Mouse (Mus musculus): Measurements from ENCODE around the gene Mest. TPM values are rescaled to one million over a fixed set of nuclear protein-coding genes. Genes with fewer than 3 reads are reported as not detected.

The Mest gene
- total RNA-seq, 2 experiments from 2014 or later, result not detected

DNA sequence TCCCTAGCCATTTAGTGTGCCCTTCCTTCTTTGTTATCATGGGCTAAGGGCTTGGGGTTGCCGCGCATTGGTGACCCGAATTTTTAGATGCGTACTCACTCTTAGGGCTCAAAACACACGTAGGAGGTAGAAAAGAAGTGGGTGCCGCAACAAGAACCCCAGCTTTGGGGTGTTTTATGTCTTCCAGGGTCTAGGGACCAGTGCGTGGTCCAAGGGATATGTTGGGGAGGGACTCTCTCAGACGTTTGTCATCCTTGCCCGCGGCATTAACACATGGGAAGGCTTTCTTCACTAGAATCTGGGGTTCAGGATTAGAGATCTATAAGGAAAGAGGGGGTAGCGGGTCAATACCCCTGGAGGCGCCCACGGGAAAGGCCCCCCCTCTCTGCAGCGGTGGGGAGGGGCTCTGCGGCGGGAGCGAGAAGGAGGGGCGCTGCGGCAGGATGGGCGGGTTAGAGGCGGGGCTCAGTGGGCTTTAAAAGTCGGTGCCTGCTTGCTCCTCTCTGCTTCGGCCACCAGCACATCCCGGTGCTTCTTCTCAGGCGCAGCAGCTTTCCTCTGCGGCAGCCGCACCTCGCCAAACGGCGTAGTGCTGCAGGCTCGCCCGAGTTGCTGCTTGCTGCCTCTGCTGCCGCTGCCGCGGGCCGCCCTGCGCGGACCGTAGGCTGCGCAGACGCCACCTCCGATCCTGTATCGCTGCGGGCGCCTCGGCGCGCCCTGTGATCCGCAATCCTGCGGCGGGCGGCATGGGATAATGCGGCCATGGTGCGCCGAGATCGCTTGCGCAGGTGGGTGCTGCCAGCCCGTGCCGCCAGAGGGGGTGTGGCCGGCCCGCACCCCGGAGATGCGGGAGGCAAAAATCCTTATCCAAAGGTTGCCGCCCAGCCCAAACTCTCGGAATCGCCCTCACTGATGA is 14.5 kb downstream of the Mest start:
- no peak for ATAC-seq (replicated peaks; ENCODE audit: low FRiP score, poor library complexity, severe bottlenecking)

DNA sequence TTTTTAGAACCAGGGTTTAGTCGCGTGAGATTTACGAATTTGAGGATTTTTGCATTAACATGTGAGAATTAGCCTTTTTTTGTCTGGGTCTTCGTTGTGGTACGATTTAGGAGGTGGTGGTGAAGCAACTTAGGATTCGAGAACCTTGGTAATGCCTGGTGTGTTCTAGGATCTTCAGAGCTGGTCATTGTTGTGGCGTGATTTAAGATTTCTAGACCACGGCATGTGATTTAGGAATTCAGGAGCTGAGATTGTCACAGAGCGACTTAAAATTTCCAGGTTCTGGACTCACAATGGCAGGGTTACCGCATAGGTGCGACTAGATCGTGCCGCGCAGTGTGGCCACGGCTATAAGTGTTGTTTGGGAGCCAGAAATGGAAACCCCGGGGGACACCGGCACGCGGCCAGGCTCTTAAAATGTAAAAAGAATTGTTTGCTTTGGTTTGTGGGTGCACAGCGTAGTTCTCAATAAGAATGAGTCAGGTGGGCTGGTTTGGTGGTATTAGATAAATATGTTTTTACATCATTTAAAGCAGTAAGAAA is 15.2 kb downstream of the Mest start:
- no peak for ATAC-seq (replicated peaks; ENCODE audit: low FRiP score, poor library complexity, severe bottlenecking)

DNA sequence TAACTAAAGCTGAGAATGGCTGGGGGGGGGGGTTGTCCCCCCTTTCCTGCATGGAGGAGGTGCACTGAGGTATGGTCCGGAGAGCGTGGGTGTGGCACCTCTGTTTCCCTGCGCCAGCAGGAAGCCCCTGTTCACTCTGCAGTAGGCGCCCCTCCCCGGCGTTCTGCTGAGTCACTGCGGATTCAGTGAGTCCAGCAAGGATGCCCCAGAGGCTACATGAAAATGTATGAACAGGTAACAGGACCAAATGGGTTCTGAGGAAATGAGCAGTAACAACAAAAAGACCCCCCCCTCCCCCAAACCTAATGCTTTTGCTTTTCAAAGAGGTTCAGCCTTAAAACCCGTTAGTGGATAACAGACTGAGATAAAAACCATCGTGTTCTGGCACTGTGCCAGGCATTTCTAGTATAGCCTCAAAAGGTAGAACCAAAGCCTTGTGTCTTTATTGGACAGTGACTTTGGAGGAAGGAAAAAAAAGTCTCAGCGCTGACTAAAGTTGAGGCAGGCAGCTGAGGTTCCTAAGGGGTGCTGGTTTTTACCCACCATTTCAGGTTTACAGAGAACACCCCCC is 15.9 kb downstream of the Mest start:
- no peak for ATAC-seq (replicated peaks; ENCODE audit: low FRiP score, poor library complexity, severe bottlenecking)

DNA sequence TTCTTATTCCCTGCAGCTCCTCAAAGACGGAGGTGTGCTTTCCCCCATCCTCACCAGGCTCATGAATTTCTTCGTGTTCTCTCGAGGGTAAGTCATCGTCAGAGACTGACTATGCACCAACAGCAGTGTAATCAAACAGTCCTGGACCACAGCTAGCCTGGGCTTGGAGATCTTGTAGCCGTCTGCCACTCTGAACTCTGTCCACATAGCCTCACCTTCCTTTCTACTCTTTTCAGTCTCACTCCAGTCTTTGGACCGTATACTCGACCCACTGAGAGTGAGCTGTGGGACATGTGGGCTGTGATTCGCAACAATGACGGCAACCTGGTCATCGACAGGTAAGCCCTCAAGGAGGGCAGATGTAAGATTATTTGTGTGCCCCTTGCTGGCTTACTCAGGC is 21.5 kb downstream of the Mest start:
- no peak for ATAC-seq (replicated peaks; ENCODE audit: low FRiP score, poor library complexity, severe bottlenecking)

DNA sequence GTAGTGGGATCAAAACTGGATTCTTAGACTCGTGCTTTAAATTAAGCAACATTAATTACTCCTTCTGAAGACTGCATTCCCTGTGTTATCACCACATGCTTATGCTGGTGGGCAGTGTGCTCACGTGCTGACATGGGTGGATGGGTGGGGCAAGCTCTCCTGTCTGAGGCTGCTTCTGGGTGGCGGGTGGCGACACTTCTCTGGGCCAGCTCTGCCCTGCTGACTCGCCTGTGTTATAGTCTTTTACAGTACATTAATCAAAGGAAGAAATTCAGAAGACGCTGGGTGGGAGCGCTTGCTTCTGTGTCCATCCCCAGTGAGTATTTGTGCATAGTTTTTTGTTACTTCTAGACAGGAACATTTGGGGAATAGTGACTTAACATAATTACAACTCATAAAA is 22.2 kb downstream of the Mest start:
- ATAC-seq (replicated peaks; ENCODE audit: low FRiP score, poor library complexity, severe bottlenecking), result no peak

DNA sequence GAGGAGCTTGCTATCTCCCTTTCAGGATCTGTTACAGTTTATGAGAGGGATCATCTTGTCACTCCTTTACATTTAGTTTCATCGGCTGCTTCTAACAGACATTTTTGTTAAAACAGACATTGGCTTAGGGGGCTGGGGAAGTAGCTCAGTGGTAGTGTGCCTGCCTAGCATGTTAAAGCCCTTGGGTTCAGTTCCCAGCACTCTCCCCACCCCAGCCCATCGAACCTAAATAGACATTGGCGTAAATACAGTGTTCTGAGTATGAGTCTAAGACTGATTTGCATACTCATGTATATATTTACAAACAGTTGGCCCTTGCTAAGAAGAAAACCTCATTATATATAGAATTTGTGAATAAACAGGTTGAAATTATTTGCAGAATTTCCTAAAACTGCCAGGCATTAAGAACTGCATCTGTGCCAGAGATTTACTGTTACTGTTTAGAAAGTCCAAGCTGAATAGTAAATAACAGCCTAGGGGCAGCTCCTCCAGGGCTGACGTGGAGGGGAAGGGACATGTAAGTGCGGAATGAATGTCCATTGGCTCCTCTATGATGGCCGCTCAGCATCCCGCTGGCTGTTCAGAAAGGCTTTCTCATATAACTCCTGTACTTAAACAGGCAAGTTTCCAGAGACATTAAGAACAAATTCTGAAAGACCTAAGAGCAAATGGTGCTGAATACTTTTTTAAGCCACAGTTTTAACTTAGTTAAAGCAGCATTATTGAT is 24.4 kb downstream of the Mest start:
- ATAC-seq (replicated peaks; ENCODE audit: low FRiP score, poor library complexity, severe bottlenecking), result no peak

DNA sequence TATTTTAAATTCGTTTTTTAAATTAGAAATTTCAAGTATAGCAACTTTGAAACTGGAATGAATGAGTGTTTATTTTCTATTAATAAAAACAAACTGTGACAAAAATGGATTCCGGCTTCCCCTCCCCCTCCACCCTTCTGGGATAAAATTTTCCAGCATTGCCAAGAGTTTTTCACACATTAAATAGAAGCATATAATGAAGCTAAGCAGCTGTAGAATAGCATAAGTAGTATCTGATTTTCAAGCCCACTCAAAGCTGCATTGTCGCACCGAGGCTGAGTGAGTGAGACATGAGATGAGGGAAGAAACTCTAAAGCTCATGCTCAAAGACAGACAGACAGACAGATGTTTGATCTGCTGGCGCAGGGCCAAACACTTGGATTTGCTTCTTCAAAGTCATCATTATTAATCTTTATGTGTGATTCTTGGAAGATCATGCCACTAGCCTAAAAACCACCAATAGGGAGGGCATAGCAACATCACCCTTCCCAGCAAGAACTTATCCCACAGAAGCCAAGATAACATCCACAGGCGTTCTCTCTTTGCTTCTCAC is 25.1 kb downstream of the Mest start:
- ATAC-seq (replicated peaks; ENCODE audit: low FRiP score, poor library complexity, severe bottlenecking), result no peak

DNA sequence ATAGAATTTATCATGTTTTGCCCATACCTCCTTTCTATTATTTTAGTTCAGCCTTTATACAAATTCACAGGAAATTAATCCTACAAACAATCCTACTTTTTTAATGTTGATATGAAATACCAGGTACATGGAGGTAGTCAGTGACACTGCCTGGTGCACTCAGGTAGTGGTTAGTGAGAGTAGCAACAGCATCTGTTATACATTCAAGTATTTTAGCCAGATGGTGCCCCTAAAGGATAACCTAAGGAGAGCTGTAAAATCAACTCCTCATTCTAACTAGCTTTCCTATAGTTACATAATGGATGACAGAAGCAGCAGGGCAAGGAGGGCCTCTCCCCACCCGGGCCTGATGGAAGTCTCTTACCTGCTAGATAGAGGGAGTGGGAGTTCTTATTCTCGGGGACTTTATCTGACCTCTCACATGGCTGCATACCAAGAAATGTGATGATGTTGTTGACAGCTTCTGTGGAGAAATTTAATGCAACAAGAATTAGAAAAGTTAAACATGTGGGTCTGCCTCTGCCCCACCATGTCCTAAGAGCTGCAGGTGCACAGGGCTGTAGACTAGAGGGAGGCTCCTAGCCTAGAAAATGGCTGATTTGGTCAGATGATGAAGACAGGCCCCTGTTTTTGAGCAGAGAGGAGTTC is 25.8 kb downstream of the Mest start:
- ATAC-seq (replicated peaks; ENCODE audit: low FRiP score, poor library complexity, severe bottlenecking), result no peak

DNA sequence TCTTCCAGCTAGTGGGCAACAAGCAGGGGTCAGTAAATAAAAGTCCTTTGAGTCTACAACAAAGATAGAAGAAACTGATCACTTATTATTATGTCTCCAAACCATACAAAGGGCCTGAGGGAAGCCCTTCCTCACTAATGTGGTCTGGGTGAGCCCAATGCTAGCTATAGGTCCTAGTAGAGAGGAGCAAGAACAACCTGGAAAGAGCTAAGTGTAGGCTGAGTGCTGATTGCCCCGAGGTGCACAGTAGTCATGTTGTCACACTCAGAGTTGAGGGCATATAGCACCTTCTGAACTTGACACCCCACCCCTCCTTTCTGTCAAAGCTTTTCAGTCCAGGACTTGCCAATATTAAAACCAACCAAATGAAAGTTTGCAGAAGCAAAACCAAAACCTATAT is 26.5 kb downstream of the Mest start:
- ATAC-seq (replicated peaks; ENCODE audit: low FRiP score, poor library complexity, severe bottlenecking), result no peak

DNA sequence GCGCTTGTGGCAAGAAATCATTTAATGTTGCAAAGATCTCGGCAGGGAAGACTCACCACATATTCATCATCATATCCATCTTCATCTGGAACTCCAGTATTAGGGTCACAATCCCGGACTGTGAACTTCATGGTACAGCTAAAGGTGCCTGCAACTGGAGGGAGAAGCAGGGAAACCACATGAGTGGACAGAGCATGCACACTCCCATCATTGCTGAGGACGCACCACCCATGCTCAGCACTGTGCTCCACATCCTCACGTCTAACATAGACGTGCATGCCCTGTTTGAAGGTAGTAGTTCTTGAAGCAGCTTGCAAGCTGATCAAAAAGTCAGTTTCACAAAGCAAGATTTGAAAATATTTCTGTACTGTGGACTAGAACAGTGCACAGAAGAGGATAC is 27.1 kb downstream of the Mest start:
- no peak for ATAC-seq (replicated peaks; ENCODE audit: low FRiP score, poor library complexity, severe bottlenecking)

DNA sequence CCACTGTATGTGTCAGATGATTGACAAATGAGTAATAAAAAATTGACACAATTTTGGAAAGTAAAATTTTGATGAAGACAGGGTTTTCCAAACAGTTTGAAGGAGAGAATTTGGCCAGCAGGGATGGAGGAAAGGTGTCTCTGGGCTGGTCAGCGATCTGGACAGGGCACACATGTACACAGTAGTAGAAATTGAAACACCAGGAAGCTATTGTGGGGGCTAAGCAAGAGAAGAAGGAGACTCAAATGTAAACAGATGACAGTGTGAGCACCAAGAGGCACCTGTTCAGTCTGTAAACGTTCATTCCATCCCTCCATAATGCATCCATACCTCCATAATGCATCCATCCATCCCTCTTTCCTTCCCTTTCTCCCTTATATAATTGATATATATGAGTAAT is 27.9 kb downstream of the Mest start:
- ATAC-seq (replicated peaks; ENCODE audit: low FRiP score, poor library complexity, severe bottlenecking), result no peak

Other genes starting within 250 kb of the Mest start
- 54.5 and 55.5 TPM in 2 replicates for gene Tmem209, start 213.8 kb upstream of the Mest start, total RNA-seq (2015; ENCODE audit: low replicate concordance)
- gene Tmem209, start 213.8 kb upstream of the Mest start, total RNA-seq (2017; ENCODE audit: low replicate concordance), result 47.7 and 61.2 TPM in 2 replicates
- gene Ssmem1, start 213.7 kb upstream of the Mest start, total RNA-seq (2015; ENCODE audit: low replicate concordance), result not detected in 2 replicates
- gene Ssmem1, start 213.7 kb upstream of the Mest start, total RNA-seq (2017; ENCODE audit: low replicate concordance), result not detected in 2 replicates
- not detected in 2 replicates for gene Cpa2, start 182.0 kb upstream of the Mest start, total RNA-seq (2015; ENCODE audit: low replicate concordance)
- not detected in 2 replicates for gene Cpa2, start 182.0 kb upstream of the Mest start, total RNA-seq (2017; ENCODE audit: low replicate concordance)
- not detected in 2 replicates for gene Cpa4, start 155.2 kb upstream of the Mest start, total RNA-seq (2015; ENCODE audit: low replicate concordance)
- gene Cpa4, start 155.2 kb upstream of the Mest start, total RNA-seq (2017; ENCODE audit: low replicate concordance), result not detected in 2 replicates
- not detected in 2 replicates for gene Cpa5, start 112.5 kb upstream of the Mest start, total RNA-seq (2015; ENCODE audit: low replicate concordance)
- gene Cpa5, start 112.5 kb upstream of the Mest start, total RNA-seq (2017; ENCODE audit: low replicate concordance), result not detected in 2 replicates
- not detected in 2 replicates for gene Cpa1, start 84.3 kb upstream of the Mest start, total RNA-seq (2015; ENCODE audit: low replicate concordance)
- not detected in 2 replicates for gene Cpa1, start 84.3 kb upstream of the Mest start, total RNA-seq (2017; ENCODE audit: low replicate concordance)
- 3.2 and 49.0 TPM in 2 replicates for gene Cep41, start 29.8 kb upstream of the Mest start, total RNA-seq (2015; ENCODE audit: low replicate concordance)
- gene Cep41, start 29.8 kb upstream of the Mest start, total RNA-seq (2017; ENCODE audit: low replicate concordance), result 3.1 and 5.5 TPM in 2 replicates
- gene Copg2, start 173.2 kb downstream of the Mest start, total RNA-seq (2015; ENCODE audit: low replicate concordance), result 12.6 and 18.0 TPM in 2 replicates
- gene Copg2, start 173.2 kb downstream of the Mest start, total RNA-seq (2017; ENCODE audit: low replicate concordance), result 7.0 and 10.0 TPM in 2 replicates
- gene Tsga13, start 192.0 kb downstream of the Mest start, total RNA-seq (2015; ENCODE audit: low replicate concordance), result not detected in 2 replicates
- gene Tsga13, start 192.0 kb downstream of the Mest start, total RNA-seq (2017; ENCODE audit: low replicate concordance), result not detected in 2 replicates
- gene Klf14, start 235.5 kb downstream of the Mest start, total RNA-seq (2015; ENCODE audit: low replicate concordance), result not detected in 2 replicates
- not detected in 2 replicates for gene Klf14, start 235.5 kb downstream of the Mest start, total RNA-seq (2017; ENCODE audit: low replicate concordance)